Mouse (Mus musculus) midbrain, embryonic 16.5 days (tissue): ENCODE results near the gene Prpf8. TPM values are rescaled to one million over a fixed set of nuclear protein-coding genes. Genes with fewer than 3 reads are reported as not detected.

Experiments used
- ATAC-seq: fragments of 200-750 bp; cut with Nextera tagmentation; 2 replicates; pipeline ENCODE4 v1.8.0; 2017; ENCODE audit warnings: moderate TSS enrichment
- H3K27ac ChIP-seq: fragments of 300-500 bp; sonication (generic); 2 replicates; pipeline ENCODE4 v1.5.1; 2014; ENCODE audit warnings: mild to moderate bottlenecking, low read length, mixed read lengths
- H3K27me3 ChIP-seq: fragments of 300-500 bp; sonication (generic); 2 replicates; pipeline ENCODE4 v1.6.1; 2014; ENCODE audit warnings: low read depth, low read length, mixed read lengths; ENCODE audit not compliant: control insufficient read depth, insufficient read depth
- H3K36me3 ChIP-seq: fragments of 300-500 bp; sonication (generic); 2 replicates; pipeline ENCODE4 v1.6.1; 2014; ENCODE audit warnings: mild to moderate bottlenecking, low read length, moderate library complexity, mixed read lengths; ENCODE audit not compliant: control insufficient read depth, insufficient read depth
- H3K4me1 ChIP-seq: fragments of 300-500 bp; sonication (generic); 2 replicates; pipeline ENCODE4 v1.6.1; 2014; ENCODE audit warnings: mild to moderate bottlenecking, low read length, mixed read lengths; ENCODE audit not compliant: control insufficient read depth, insufficient read depth
- H3K4me2 ChIP-seq: fragments of 300-500 bp; sonication (generic); 2 replicates; pipeline ENCODE4 v1.6.1; 2014; ENCODE audit warnings: mild to moderate bottlenecking, low read length, mixed read lengths
- H3K4me3 ChIP-seq: fragments of 300-500 bp; sonication (generic); 2 replicates; pipeline ENCODE4 v1.5.1; 2014; ENCODE audit warnings: low read depth, mild to moderate bottlenecking, low read length, moderate library complexity, mixed read lengths
- H3K9ac ChIP-seq: fragments of 300-500 bp; sonication (generic); 2 replicates; pipeline ENCODE4 v1.6.1; 2014; ENCODE audit warnings: low read depth, low read length, mixed read lengths
- H3K9me3 ChIP-seq: fragments of 300-500 bp; sonication (generic); replicated peaks from 2 replicates; pipeline ENCODE4 v1.6.1; 2014; ENCODE audit warnings: mild to moderate bottlenecking, low read length, mixed read lengths; ENCODE audit not compliant: control insufficient read depth, poor library complexity, severe bottlenecking
- WGBS: fragments of 180-500 bp; shearing (Covaris S2); extraction: QIAGEN DNeasy Blood & Tissue Kit; methylation state at CpG from one replicate; pipeline ENCODE4 v1.1.7; 2014; 5-methylcytosine and 5-hydroxymethylcytosine counted together
- polyA plus RNA-seq: library from polyadenylated mRNA; unstranded; fragments of >200 nt; fragmentation: Nextera tagmentation; extraction: Ambion mirVana; gene quantifications from 2 replicates; pipeline ENCODE4 v1.2.1, GENCODE M21; 2015

Gene Prpf8
- polyA plus RNA-seq, 1 experiment from 2014 or later, result 42.9 TPM

- H3K27ac ChIP-seq, result peak overlapping the region; percentile 58; the same call in 1 of the 2 replicates
- peaks cover 29% of the 10 kb centered on the region for H3K4me1 ChIP-seq
- H3K4me2 ChIP-seq, result peak overlapping the region; percentile 96
- no peaks in the 10 kb centered on the region for H3K36me3 ChIP-seq
- WGBS, result 79% methylated on average over 6 of the region's 6 CpGs
- no peak for ATAC-seq
- peak overlapping the region; percentile 84 for H3K4me3 ChIP-seq
- no peaks in the 10 kb centered on the region for H3K27me3 ChIP-seq
- H3K9ac ChIP-seq, result peak overlapping the region; percentile 95
- no peaks in the 10 kb centered on the region for H3K9me3 ChIP-seq
Measured at GRCm38 (mm10) chr11:75533314-75534015, 46.8 kb downstream of the Prpf8 start.

- H3K9me3 ChIP-seq, result no peaks in the 10 kb centered on the region
- peak overlapping the region; percentile 14; the same call in 1 of the 2 replicates for H3K4me3 ChIP-seq
- no peaks in the 10 kb centered on the region for H3K36me3 ChIP-seq
- H3K4me2 ChIP-seq, result peak overlapping the region; percentile 96
- H3K27ac ChIP-seq, result no peak overlapping the region
- ATAC-seq, result no peak
- WGBS, result 44% methylated on average over 4 of the region's 4 CpGs
- peaks cover 29% of the 10 kb centered on the region for H3K4me1 ChIP-seq
- H3K9ac ChIP-seq, result peak overlapping the region; percentile 55
- no peaks in the 10 kb centered on the region for H3K27me3 ChIP-seq
Measured at GRCm38 (mm10) chr11:75534286-75535033, 47.8 kb downstream of the Prpf8 start.

- peak overlapping the region; percentile 55 for H3K9ac ChIP-seq
- no peaks in the 10 kb centered on the region for H3K27me3 ChIP-seq
- H3K9me3 ChIP-seq, result no peaks in the 10 kb centered on the region
- 67% methylated on average over 13 of the region's 13 CpGs for WGBS
- H3K4me2 ChIP-seq, result peak overlapping the region; percentile 51
- peaks cover 29% of the 10 kb centered on the region for H3K4me1 ChIP-seq
- no peak overlapping the region for H3K27ac ChIP-seq
- H3K4me3 ChIP-seq, result 0 out of 2 replicates have a peak overlapping the region, but pooled peaks have one; percentile 9
- no peak for ATAC-seq
- H3K36me3 ChIP-seq, result no peaks in the 10 kb centered on the region
Measured at GRCm38 (mm10) chr11:75535106-75535795, 48.6 kb downstream of the Prpf8 start.

GRCm38 (mm10) chr11:75536255-75537024 lies 49.8 kb downstream of the Prpf8 start:
- Histone ChIP-seq H3K4me1 (peaks cover 29% of the 10 kb centered on the region), H3K4me2 (no peak overlapping the region), H3K27ac (no peak overlapping the region), H3K9ac (no peak overlapping the region), H3K36me3 (no peaks in the 10 kb centered on the region), H3K9me3 (no peaks in the 10 kb centered on the region), H3K27me3 (no peaks in the 10 kb centered on the region), H3K4me3 (no peak overlapping the region)
- 92% methylated on average over 12 of the region's 12 CpGs for WGBS
- no peak for ATAC-seq

GRCm38 (mm10) chr11:75537025-75537414 lies 50.4 kb downstream of the Prpf8 start:
- Histone ChIP-seq H3K4me1 (peaks cover 29% of the 10 kb centered on the region), H3K9me3 (no peaks in the 10 kb centered on the region), H3K36me3 (no peaks in the 10 kb centered on the region), H3K4me2 (no peak overlapping the region), H3K27ac (no peak overlapping the region), H3K27me3 (no peaks in the 10 kb centered on the region), H3K4me3 (no peak overlapping the region), H3K9ac (no peak overlapping the region)
- 92% methylated on average over 8 of the region's 8 CpGs for WGBS
- no peak for ATAC-seq

GRCm38 (mm10) chr11:75537491-75538183 lies 51.0 kb downstream of the Prpf8 start:
- Histone ChIP-seq H3K27me3 (no peaks in the 10 kb centered on the region), H3K4me3 (no peak overlapping the region), H3K27ac (no peak overlapping the region), H3K36me3 (no peaks in the 10 kb centered on the region), H3K4me1 (peaks cover 29% of the 10 kb centered on the region), H3K9ac (no peak overlapping the region), H3K9me3 (no peaks in the 10 kb centered on the region), H3K4me2 (no peak overlapping the region)
- no peak for ATAC-seq
- 42% methylated on average over 11 of the region's 11 CpGs for WGBS

- Histone ChIP-seq H3K36me3 (no peaks in the 10 kb centered on the region), H3K9ac (no peak overlapping the region), H3K4me2 (no peak overlapping the region), H3K4me3 (no peak overlapping the region), H3K27me3 (no peaks in the 10 kb centered on the region), H3K9me3 (no peaks in the 10 kb centered on the region), H3K27ac (no peak overlapping the region), H3K4me1 (peaks cover 24% of the 10 kb centered on the region)
- 66% methylated on average over 9 of the region's 9 CpGs for WGBS
- no peak for ATAC-seq
Measured at GRCm38 (mm10) chr11:75538184-75538969, 51.8 kb downstream of the Prpf8 start.

- H3K27ac ChIP-seq, result no peak overlapping the region
- whole genome bisulfite sequencing, result 85% methylated on average over 13 of the region's 13 CpGs
- ATAC-seq, result no peak
Measured at GRCm38 (mm10) chr11:75538970-75539299, 52.3 kb downstream of the Prpf8 start.

More at GRCm38 (mm10) chr11:75538970-75539299, 52.3 kb downstream of the Prpf8 start:
- Histone ChIP-seq H3K27me3 (no peaks in the 10 kb centered on the region), H3K9ac (no peak overlapping the region), H3K4me3 (no peak overlapping the region), H3K4me1 (peaks cover 18% of the 10 kb centered on the region), H3K36me3 (no peaks in the 10 kb centered on the region), H3K4me2 (no peak overlapping the region), H3K9me3 (no peaks in the 10 kb centered on the region)
